Mouse (Mus musculus) hindbrain, embryonic 13.5 days (tissue): ENCODE results near the gene Mrps27. TPM values are rescaled to one million over a fixed set of nuclear protein-coding genes. Genes with fewer than 3 reads are reported as not detected.

Experiments
- ATAC-seq: fragments of 200-750 bp; cut with Nextera tagmentation; 2 replicates; pipeline ENCODE4 v1.8.0; 2017; ENCODE audit warnings: moderate TSS enrichment; ENCODE audit not compliant: low FRiP score
- H3K27ac ChIP-seq: fragments of 300-500 bp; sonication (generic); 2 replicates; pipeline ENCODE4 v1.5.1; 2015; ENCODE audit warnings: inconsistent platforms, mild to moderate bottlenecking, moderate library complexity
- H3K27me3 ChIP-seq: fragments of 300-500 bp; sonication (generic); 2 replicates; pipeline ENCODE4 v1.6.1; 2015; ENCODE audit warnings: mild to moderate bottlenecking, inconsistent platforms
- H3K36me3 ChIP-seq: fragments of 300-500 bp; sonication (generic); 2 replicates; pipeline ENCODE4 v1.6.1; 2015; ENCODE audit warnings: mild to moderate bottlenecking, inconsistent platforms
- H3K4me1 ChIP-seq: fragments of 300-500 bp; sonication (generic); replicated peaks from 2 replicates; pipeline ENCODE4 v1.6.1; 2015; ENCODE audit warnings: inconsistent platforms
- H3K4me2 ChIP-seq: fragments of 300-500 bp; sonication (generic); 2 replicates; pipeline ENCODE4 v1.6.1; 2015; ENCODE audit warnings: inconsistent platforms, mild to moderate bottlenecking, moderate library complexity
- H3K4me3 ChIP-seq: fragments of 300-500 bp; sonication (generic); 2 replicates; pipeline ENCODE4 v1.5.1; 2015; ENCODE audit warnings: mild to moderate bottlenecking, inconsistent platforms
- H3K9ac ChIP-seq: fragments of 300-500 bp; sonication (generic); 2 replicates; pipeline ENCODE4 v1.6.1; 2015; ENCODE audit warnings: mild to moderate bottlenecking, inconsistent platforms
- H3K9me3 ChIP-seq: fragments of 300-500 bp; sonication (generic); 2 replicates; pipeline ENCODE4 v1.6.1; 2016; ENCODE audit warnings: inconsistent platforms
- WGBS: fragments of 180-500 bp; shearing (Covaris S2); methylation state at CpG from one replicate; pipeline ENCODE4 v1.1.7; 2015; 5-methylcytosine and 5-hydroxymethylcytosine counted together
- polyA plus RNA-seq: library from polyadenylated mRNA; unstranded; fragments of >200 nt; fragmentation: Nextera tagmentation; extraction: Ambion mirVana; gene quantifications from 2 replicates; pipeline ENCODE4 v1.2.1, GENCODE M21; 2015

Gene Mrps27
- polyA plus RNA-seq, 1 experiment from 2014 or later, result 35.7 TPM

DNA sequence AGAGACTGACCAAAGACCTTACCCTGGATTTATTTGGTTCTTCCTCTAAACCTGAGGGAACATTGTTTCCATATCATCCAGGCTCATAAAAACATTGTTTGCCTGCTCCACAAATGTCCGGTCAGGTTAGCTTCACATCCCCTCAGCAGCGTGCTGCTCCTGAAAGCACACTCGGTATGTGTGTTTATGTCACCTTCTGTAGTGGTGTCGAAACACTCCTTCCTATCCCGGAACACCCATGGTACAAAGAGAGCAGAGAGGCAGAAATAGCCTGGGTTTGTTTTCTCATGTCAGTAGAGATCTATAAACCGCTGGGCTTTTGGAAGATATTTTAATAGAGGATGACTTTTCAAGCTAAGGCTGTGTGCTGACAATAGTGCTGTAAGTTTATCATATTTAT is 32.5 kb downstream of the Mrps27 start:
- Histone ChIP-seq H3K4me2 (no peak overlapping the region), H3K9ac (no peak overlapping the region), H3K4me3 (no peak overlapping the region), H3K9me3 (no peaks in the 10 kb centered on the region), H3K4me1 (no peaks in the 10 kb centered on the region), H3K27ac (no peak overlapping the region), H3K36me3 (no peaks in the 10 kb centered on the region), H3K27me3 (no peaks in the 10 kb centered on the region)
- ATAC-seq, result no peak
- WGBS, result 91% methylated on average over 6 of the region's 6 CpGs

DNA sequence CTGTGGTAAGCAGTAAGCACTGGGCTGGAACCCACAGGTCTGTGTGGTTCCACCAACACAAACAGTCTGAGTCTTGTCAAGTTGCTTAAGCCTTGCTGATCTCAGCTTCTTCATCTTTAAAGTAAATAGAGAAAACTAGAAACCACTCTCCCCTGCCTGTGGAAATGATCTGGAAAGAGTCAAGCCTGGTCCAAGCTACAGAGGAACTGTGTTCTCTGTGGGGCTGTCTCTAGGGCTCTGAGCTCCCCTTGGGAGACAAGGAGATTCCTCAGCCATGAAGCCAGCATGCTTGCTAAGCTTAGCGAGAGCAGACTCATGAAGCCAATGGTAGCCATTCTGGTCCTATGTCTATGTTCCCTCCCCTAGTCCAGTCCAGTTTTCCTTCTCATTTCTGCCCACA is 33.6 kb downstream of the Mrps27 start:
- no peak for ATAC-seq
- H3K4me1 ChIP-seq, result no peaks in the 10 kb centered on the region
- H3K4me3 ChIP-seq, result no peak overlapping the region
- H3K27ac ChIP-seq, result no peak overlapping the region
- H3K27me3 ChIP-seq, result no peaks in the 10 kb centered on the region
- no peak overlapping the region for H3K9ac ChIP-seq
- no peak overlapping the region for H3K4me2 ChIP-seq
- no peaks in the 10 kb centered on the region for H3K9me3 ChIP-seq
- WGBS, result 80% methylated on average over 1 of the region's 1 CpGs
- no peaks in the 10 kb centered on the region for H3K36me3 ChIP-seq

DNA sequence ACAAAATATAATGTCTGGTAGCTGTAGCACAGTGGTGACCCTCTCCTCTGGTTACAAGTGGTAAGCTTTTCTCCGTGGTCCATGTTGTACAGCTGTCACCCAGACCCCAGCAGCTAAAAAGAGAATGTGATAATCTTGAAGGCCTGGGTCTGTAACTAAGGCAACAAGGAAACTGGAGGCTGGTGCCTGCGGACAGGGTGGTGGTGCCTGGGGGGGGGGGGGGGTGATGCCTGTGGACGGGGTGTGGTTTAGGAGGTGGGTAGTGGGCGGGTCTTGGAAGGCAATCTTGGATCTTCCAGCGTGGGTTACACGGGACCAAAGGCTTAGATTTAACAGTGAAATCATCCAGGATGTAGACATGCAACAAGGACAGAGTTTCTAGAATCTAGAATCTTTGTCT is 37.8 kb downstream of the Mrps27 start:
- H3K9ac ChIP-seq, result no peak overlapping the region
- WGBS, result 56% methylated on average over 6 of the region's 6 CpGs
- no peaks in the 10 kb centered on the region for H3K9me3 ChIP-seq
- ATAC-seq, result no peak
- no peak overlapping the region for H3K4me2 ChIP-seq
- no peak overlapping the region for H3K27ac ChIP-seq
- H3K36me3 ChIP-seq, result no peaks in the 10 kb centered on the region
- no peaks in the 10 kb centered on the region for H3K27me3 ChIP-seq
- no peak overlapping the region for H3K4me3 ChIP-seq
- 0 out of 2 replicates have a peak, but pooled peaks cover 4% of the 10 kb centered on the region for H3K4me1 ChIP-seq

DNA sequence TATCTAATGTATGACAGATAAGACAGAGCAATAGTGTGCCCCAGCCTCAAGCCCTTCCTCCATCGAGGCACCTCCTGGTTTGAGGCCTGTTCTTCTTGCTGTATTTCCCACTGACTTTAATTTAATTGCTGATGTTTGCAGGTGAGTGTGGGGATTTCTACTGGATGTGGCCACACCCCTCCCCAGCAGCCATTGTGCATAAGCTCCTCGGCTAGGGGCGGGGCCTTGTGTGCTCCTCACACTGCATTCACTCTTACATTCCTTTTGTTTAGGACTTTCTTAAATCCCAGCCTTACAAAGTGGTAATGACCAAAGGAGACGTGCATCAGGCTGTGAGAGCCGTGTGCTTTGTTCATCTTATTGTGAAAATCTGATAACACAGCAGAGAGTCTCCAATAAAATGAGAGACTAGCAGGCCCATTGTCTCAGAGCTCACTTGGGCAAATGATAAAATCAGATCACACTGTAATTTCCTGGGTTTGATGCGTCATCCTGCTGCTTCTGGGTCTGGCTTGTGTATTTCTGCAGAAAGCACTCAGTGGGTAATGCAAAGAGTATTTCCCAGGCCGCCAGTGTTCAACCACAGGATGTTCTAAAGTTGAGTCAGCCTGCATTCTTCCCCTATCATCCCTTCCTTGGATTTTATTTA is 40.1 kb downstream of the Mrps27 start:
- 64% methylated on average over 7 of the region's 7 CpGs for WGBS

DNA sequence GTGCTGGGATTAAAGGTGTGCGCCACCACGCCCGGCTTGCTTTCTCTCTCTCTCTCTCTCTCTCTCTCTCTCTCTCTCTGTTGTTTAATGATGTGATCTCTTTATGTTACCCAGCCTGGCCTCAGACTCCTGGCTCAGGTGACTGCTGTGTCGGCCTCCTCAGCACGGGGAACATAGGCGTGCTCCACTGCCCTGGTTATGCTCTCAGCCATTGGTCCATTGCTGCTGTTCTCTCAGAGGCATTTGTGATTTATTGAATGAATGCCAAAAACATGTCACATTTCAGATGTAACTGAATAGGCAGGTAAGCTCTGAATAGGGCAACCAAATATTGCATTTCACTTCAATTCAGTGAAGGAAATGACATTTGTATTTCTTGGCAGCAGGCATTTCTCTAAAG is 41.3 kb downstream of the Mrps27 start:
- Histone ChIP-seq H3K9ac (no peak overlapping the region), H3K36me3 (no peaks in the 10 kb centered on the region), H3K4me1 (0 out of 2 replicates have a peak, but pooled peaks cover 11% of the 10 kb centered on the region), H3K9me3 (no peaks in the 10 kb centered on the region), H3K27me3 (no peaks in the 10 kb centered on the region), H3K27ac (no peak overlapping the region), H3K4me2 (no peak overlapping the region), H3K4me3 (no peak overlapping the region)
- no peak for ATAC-seq
- WGBS, result 85% methylated on average over 6 of the region's 6 CpGs

More for the DNA sequence above, 40.1 kb downstream of the Mrps27 start:
- H3K9ac ChIP-seq, result no peak overlapping the region
- 0 out of 2 replicates have a peak, but pooled peaks cover 11% of the 10 kb centered on the region for H3K4me1 ChIP-seq
- H3K4me3 ChIP-seq, result no peak overlapping the region
- H3K9me3 ChIP-seq, result no peaks in the 10 kb centered on the region
- H3K27ac ChIP-seq, result no peak overlapping the region
- H3K4me2 ChIP-seq, result no peak overlapping the region
- ATAC-seq, result no peak
- no peaks in the 10 kb centered on the region for H3K36me3 ChIP-seq
- H3K27me3 ChIP-seq, result no peaks in the 10 kb centered on the region

DNA sequence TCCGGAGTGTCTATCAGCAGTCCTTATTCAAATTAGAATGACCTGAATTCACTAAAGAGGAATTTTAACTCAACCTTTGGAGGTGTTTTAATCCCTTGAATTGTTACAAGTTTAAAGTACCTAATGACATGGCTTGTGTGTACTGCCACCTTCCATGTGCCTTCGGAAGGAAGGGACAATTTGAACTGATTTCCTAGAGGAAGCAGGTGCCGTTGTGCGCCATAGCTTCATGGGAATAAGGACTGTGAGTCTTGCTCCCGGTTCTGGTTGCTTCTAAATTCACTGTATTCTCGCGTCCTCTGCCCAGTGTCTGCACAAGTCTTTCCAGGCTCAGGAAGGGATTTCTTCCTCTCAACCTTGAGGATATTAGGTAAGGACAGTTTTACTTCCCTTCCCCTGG is 41.8 kb downstream of the Mrps27 start:
- H3K27me3 ChIP-seq, result no peaks in the 10 kb centered on the region
- 0 out of 2 replicates have a peak, but pooled peaks cover 11% of the 10 kb centered on the region for H3K4me1 ChIP-seq
- H3K27ac ChIP-seq, result no peak overlapping the region
- no peaks in the 10 kb centered on the region for H3K9me3 ChIP-seq
- 87% methylated on average over 7 of the region's 7 CpGs for WGBS
- no peak for ATAC-seq
- no peaks in the 10 kb centered on the region for H3K36me3 ChIP-seq
- no peak overlapping the region for H3K9ac ChIP-seq
- no peak overlapping the region for H3K4me2 ChIP-seq
- H3K4me3 ChIP-seq, result no peak overlapping the region

DNA sequence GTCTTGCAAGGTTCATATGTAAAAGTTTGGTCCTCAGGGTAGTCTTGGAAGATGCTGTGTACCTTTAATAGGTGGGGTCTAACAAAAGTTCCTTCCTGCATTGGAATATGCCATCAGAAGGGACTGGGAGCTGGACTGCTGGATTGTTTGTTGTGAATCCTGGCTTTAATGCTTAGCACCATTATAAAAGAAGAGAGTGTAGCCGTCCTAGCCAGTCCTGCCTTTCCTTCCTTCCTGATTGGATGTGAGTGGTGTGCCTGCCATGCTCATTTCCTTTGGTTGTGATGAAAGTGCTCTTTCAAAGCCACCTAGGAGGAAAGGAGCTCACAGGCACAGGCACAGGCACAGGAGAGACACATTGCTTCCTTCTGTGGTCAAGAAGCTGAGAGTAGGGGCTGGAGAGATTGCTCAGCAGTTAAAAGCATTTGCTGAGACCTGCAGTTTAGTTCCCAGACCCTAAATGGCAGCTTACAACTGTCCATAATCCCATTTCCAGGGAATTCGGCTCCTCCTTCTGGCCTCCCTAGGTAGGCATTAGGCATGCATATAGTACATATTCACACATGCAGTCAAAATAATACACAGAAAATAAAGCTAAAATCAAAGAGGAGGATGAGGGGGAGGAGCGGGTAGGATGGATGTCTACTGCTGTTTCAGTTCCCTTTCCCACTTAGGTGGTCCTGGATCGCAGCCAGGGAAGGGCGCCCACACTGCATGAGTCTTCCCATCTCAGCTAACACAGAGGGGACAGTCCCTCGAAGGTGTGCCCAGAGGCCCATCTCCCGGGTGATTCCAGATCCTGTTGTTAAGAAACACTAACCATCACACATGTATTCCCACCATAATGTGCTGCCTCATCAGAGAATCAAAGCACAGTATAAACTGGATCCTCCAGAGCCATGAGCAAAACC is 43.6 kb downstream of the Mrps27 start:
- Histone ChIP-seq H3K4me3 (no peak overlapping the region), H3K27me3 (no peaks in the 10 kb centered on the region), H3K36me3 (no peaks in the 10 kb centered on the region), H3K27ac (no peak overlapping the region), H3K4me2 (no peak overlapping the region), H3K9ac (no peak overlapping the region), H3K9me3 (no peaks in the 10 kb centered on the region), H3K4me1 (0 out of 2 replicates have a peak, but pooled peaks cover 11% of the 10 kb centered on the region)
- no peak for ATAC-seq
- 81% methylated on average over 7 of the region's 7 CpGs for WGBS

DNA sequence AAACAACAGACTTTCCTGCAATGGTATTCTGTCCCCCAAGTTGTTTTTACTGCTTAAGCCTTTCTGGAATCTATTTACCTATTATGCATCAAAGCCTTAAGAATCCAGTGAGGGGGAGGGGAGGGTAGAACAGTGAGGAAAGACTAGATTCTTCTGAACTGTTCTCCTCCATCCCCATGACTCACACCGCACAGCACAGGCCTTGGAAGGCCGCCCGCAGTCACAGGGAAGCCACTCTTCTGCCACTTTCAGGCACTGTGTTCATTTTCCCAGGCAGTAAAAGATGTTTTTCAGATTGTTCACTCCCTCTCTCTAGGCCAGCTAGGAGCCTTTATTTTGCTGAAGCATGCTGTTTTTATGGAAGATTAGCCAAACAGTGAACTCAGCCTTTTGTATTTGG is 46.8 kb downstream of the Mrps27 start:
- H3K27me3 ChIP-seq, result no peaks in the 10 kb centered on the region
- H3K9me3 ChIP-seq, result no peaks in the 10 kb centered on the region
- WGBS, result 77% methylated on average over 3 of the region's 3 CpGs
- ATAC-seq, result no peak
- H3K36me3 ChIP-seq, result no peaks in the 10 kb centered on the region
- H3K4me2 ChIP-seq, result no peak overlapping the region
- H3K4me3 ChIP-seq, result no peak overlapping the region
- no peak overlapping the region for H3K9ac ChIP-seq
- 0 out of 2 replicates have a peak overlapping the region, but pooled peaks have one; percentile 9 for H3K27ac ChIP-seq
- peaks cover 18% of the 10 kb centered on the region for H3K4me1 ChIP-seq

DNA sequence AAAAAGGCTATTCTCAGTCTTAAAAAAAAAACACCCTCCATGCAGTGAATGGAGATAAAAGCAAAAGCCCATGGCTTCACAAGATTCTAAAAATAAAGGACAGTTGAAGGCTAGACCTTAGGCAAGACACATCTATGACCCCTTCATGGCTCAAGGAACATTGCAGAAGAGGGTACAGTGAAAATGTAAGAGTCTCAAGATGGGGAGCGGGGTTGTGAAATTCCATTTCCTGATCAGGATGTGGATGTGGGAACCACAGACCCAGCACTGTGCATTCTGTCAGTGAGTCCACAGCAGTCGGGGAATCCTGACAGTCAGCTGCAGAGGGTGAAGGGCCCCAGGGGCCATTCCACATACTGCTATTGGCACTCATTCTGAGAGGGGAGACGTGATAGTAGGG is 48.5 kb downstream of the Mrps27 start:
- H3K4me3 ChIP-seq, result no peak overlapping the region
- H3K4me2 ChIP-seq, result no peak overlapping the region
- no peak for ATAC-seq
- 83% methylated on average over 3 of the region's 3 CpGs for WGBS
- H3K36me3 ChIP-seq, result no peaks in the 10 kb centered on the region
- no peak overlapping the region for H3K27ac ChIP-seq
- H3K4me1 ChIP-seq, result peaks cover 28% of the 10 kb centered on the region
- H3K27me3 ChIP-seq, result no peaks in the 10 kb centered on the region
- H3K9ac ChIP-seq, result no peak overlapping the region
- H3K9me3 ChIP-seq, result no peaks in the 10 kb centered on the region

DNA sequence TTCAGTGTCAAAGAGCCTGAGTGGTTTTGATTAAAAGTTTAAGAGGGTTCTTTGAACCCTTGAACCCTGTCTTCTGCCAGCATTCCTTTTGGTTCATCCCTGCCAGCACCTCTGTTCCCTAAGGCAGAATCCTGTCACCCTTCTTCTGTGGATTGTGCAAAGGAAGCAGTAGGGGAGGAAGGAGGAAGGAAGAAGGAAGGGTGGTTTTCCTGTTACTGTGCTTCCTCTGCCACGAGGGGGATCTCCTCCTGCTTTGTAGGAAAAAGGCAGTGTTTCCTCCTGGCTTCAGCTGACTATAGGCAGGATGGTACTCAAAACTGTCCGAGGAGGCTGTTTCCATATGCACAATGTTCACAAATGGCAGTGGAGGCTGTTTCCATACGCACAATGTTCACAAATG is 50.1 kb downstream of the Mrps27 start:
- H3K4me2 ChIP-seq, result no peak overlapping the region
- no peak overlapping the region for H3K4me3 ChIP-seq
- H3K27me3 ChIP-seq, result no peaks in the 10 kb centered on the region
- ATAC-seq, result no peak
- H3K9me3 ChIP-seq, result no peaks in the 10 kb centered on the region
- H3K36me3 ChIP-seq, result no peaks in the 10 kb centered on the region
- peaks cover 31% of the 10 kb centered on the region for H3K4me1 ChIP-seq
- H3K9ac ChIP-seq, result no peak overlapping the region
- WGBS, result 73% methylated on average over 3 of the region's 3 CpGs
- no peak overlapping the region for H3K27ac ChIP-seq

DNA sequence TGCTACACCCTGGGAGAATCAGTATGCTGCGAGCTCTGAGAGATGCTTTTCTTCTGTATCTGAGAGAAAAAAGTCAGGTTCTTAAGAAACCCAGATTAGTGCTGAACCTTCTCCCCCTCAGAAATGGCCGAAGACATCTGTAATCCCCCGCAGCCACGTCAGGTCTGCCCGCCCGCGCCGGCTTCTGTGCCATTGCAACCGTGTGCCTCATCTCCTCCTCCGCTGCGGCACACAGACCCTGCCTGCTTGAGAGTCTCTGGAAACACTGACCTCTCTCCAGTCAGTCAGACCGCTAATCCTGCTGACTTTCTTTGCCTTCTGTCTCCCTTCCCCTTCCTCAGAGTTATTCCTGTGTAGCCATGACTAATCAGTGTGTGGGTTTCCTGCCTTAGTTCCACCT is 50.9 kb downstream of the Mrps27 start:
- 62% methylated on average over 12 of the region's 12 CpGs for WGBS
- peaks cover 31% of the 10 kb centered on the region for H3K4me1 ChIP-seq

DNA sequence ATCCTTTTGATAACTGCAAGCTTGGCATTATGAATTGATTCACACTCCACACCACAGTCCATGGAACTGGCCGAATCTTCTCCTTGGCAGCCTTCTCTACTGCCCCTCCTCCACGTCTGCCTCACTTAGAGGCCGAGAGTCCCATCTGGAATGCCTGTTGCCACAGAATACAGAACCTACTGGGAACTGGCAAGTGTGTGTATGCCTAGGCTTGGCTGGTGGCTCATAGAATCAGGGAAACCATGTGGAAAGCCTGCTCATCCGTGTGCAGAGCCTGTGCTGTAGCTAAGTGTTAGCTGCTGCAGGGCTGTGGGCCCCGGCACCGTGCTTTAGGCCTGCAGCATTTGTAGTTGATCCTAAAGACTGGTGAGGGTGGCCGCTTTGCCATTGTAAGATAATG is 52.6 kb downstream of the Mrps27 start:
- Histone ChIP-seq H3K36me3 (no peaks in the 10 kb centered on the region; the same call in 1 of the 2 replicates), H3K27ac (peak overlapping the region; percentile 14; the same call in 1 of the 2 replicates), H3K4me3 (no peak overlapping the region), H3K4me2 (no peak overlapping the region), H3K4me1 (peaks cover 31% of the 10 kb centered on the region), H3K9me3 (no peaks in the 10 kb centered on the region), H3K9ac (no peak overlapping the region), H3K27me3 (no peaks in the 10 kb centered on the region)
- WGBS, result 22% methylated on average over 7 of the region's 7 CpGs
- ATAC-seq, result peak; percentile 91

More for the DNA sequence above, 50.9 kb downstream of the Mrps27 start:
- Histone ChIP-seq H3K27me3 (no peaks in the 10 kb centered on the region), H3K4me2 (no peak overlapping the region), H3K27ac (no peak overlapping the region; the same call in 1 of the 2 replicates), H3K9me3 (no peaks in the 10 kb centered on the region), H3K36me3 (no peaks in the 10 kb centered on the region; the same call in 1 of the 2 replicates), H3K4me3 (no peak overlapping the region), H3K9ac (0 out of 2 replicates have a peak overlapping the region, but pooled peaks have one; percentile 43)
- no peak for ATAC-seq
